Mouse (Mus musculus) embryonic fibroblast, embryonic 13.5 days (primary cell): ENCODE data around the gene Gm13272. TPM values are rescaled to one million over a fixed set of nuclear protein-coding genes. Genes with fewer than 3 reads are reported as not detected.

Experiments
- polyA plus RNA-seq: library from polyadenylated mRNA; stranded (reverse); fragments of >200 nt; gene quantifications from 2 replicates; pipeline ENCODE4 v1.2.4, GENCODE M21; 2011; ENCODE audit warnings: low read depth; ENCODE audit not compliant: missing spikeins, insufficient read length

The Gm13272 gene
- polyA plus RNA-seq, 1 experiment, result not detected

Other genes with a start within 250 kb of the Gm13272 start
- not detected in 2 replicates for gene Ifna15, start 221.6 kb upstream of the Gm13272 start, polyA plus RNA-seq
- gene Ifna14, start 208.1 kb upstream of the Gm13272 start, polyA plus RNA-seq, result not detected in 2 replicates
- not detected in 2 replicates for gene Ifna9, start 187.5 kb upstream of the Gm13272 start, polyA plus RNA-seq
- gene Ifna12, start 176.5 kb upstream of the Gm13272 start, polyA plus RNA-seq, result not detected in 2 replicates
- gene C87499, start 145.4 kb upstream of the Gm13272 start, polyA plus RNA-seq, result not detected in 2 replicates
- gene Ifna13, start 135.4 kb upstream of the Gm13272 start, polyA plus RNA-seq, result not detected in 2 replicates
- not detected in 2 replicates for gene Ifna16, start 102.9 kb upstream of the Gm13272 start, polyA plus RNA-seq
- not detected in 2 replicates for gene Ifna2, start 95.9 kb upstream of the Gm13272 start, polyA plus RNA-seq
- gene Ifnab, start 88.5 kb upstream of the Gm13272 start, polyA plus RNA-seq, result not detected in 2 replicates
- not detected in 2 replicates for gene Gm26566, start 58.0 kb upstream of the Gm13272 start, polyA plus RNA-seq
- gene Klhl9, start 57.4 kb upstream of the Gm13272 start, polyA plus RNA-seq, result 103 and 123 TPM in 2 replicates
- not detected in 2 replicates for gene Gm13271, start 25.0 kb upstream of the Gm13272 start, polyA plus RNA-seq
- gene Gm13283, start 19.7 kb upstream of the Gm13272 start, polyA plus RNA-seq, result not detected in 2 replicates
- gene Gm13290, start 6.0 kb upstream of the Gm13272 start, polyA plus RNA-seq, result 0.70 TPM in 1 of 2 replicates, not detected in the other
- gene Gm13289, start 2.9 kb upstream of the Gm13272 start, polyA plus RNA-seq, result not detected in 2 replicates
- gene Ifnz, start 2.3 kb downstream of the Gm13272 start, polyA plus RNA-seq, result 0.37 and 0.44 TPM in 2 replicates
- gene Gm13276, start 5.9 kb downstream of the Gm13272 start, polyA plus RNA-seq, result not detected in 2 replicates
- not detected in 2 replicates for gene Gm13277, start 8.8 kb downstream of the Gm13272 start, polyA plus RNA-seq
- not detected in 2 replicates for gene Gm13278, start 11.7 kb downstream of the Gm13272 start, polyA plus RNA-seq
- not detected in 2 replicates for gene Gm13275, start 14.6 kb downstream of the Gm13272 start, polyA plus RNA-seq
- not detected in 2 replicates for gene Gm13279, start 17.5 kb downstream of the Gm13272 start, polyA plus RNA-seq
- gene Gm13285, start 19.8 kb downstream of the Gm13272 start, polyA plus RNA-seq, result 0.44 and 2.3 TPM in 2 replicates
- 1.1 TPM in 1 of 2 replicates, not detected in the other for gene Gm13287, start 23.4 kb downstream of the Gm13272 start, polyA plus RNA-seq
- gene Gm13288, start 25.7 kb downstream of the Gm13272 start, polyA plus RNA-seq, result 0.23 TPM in 1 of 2 replicates, not detected in the other
- not detected in 2 replicates for gene Ifna7, start 36.4 kb downstream of the Gm13272 start, polyA plus RNA-seq
- not detected in 2 replicates for gene Ifna11, start 40.1 kb downstream of the Gm13272 start, polyA plus RNA-seq
- gene Ifna6, start 47.6 kb downstream of the Gm13272 start, polyA plus RNA-seq, result not detected in 2 replicates
- gene Ifna5, start 55.7 kb downstream of the Gm13272 start, polyA plus RNA-seq, result not detected in 2 replicates
- not detected in 2 replicates for gene Ifna4, start 62.0 kb downstream of the Gm13272 start, polyA plus RNA-seq
- not detected in 2 replicates for gene Ifna1, start 70.2 kb downstream of the Gm13272 start, polyA plus RNA-seq
- gene Ifne, start 100.4 kb downstream of the Gm13272 start, polyA plus RNA-seq, result not detected in 2 replicates